Mouse (Mus musculus): ENCODE measurements around the gene Pcgf6. TPM values are rescaled to one million over a fixed set of nuclear protein-coding genes. Genes with fewer than 3 reads are reported as not detected.

Pcgf6 gene
- total RNA-seq (2021): 10 to 100 TPM; 14.5 to 20.2 TPM

DNA sequence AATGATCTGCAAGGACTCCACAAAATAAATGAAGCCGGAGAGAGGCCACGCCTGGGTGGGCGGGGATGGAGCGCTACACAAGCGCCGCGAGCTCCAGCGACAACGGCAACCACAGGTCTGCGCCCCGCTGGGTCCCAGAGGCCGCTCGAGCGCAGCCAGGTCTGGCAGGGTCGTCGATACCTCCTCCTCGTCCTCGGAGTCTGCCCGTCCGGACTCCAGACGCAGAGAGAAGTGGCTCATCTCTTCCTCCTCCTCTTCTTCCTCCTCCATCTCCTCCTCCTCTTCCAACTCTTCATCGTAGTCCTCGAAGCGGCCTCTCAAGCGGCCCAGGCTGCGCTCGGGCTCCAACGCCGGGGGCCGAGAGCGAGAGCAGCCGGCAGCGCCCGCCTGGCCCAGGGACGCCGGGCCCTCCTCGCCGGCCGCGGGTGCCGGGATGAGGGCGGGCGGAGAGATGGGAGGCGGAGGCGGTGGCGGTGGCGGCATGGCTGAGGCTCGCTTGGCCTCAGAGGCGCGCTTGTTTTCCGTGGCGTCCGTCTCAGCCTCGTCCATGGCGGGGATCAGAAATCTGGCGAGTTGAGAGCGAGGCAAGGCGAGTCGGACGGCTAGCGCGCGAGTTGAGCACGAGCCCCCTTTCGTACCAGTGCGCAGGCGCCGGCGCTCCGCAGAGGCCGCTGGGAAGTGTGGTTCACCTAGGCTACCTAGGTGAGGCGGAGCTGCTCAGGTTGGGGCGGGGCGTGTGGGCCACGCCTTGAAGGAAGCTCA is at the start of gene Pcgf6:
Gene Pcgf6 (minus strand): TSS at position 636 of the 762 bp plus-strand sequence.
- DNase-seq (ENCODE audit: extremely low spot score in 1 of 2, low spot score in 1 of 2): peak; percentile 76

DNA sequence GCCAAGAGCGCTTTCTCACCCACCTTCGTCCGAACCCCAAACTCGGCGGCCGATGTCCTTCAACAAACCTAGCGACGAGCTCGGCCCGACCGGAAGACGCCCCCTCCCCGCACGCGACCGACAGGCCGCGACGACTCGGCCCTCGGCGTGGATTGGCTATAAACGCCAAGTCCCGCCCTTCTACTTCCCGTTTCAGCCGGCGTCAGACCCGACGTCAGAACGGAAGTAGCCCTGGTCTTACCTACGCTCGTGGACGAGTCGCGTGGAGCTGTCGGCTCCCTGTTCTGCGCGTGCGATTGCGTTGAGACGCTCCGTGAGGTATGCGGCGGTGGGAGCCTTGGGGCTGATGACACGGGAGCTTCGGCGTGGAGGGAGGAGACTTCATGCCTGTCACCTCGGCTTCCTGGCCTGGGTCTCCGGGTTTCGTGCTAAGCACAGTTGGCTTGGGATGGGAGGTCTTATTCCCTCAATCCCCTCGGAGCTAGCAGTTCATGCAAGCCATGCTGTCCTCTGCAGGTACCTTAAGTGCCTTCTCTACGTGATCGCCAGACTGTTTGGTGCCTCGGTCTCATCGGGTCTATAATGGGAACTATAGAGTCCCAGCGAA is 39.9 kb upstream of the Pcgf6 start, which contains the start of the genes Usmg5 and Pdcd11:
Gene Usmg5 (minus strand): TSS at position 98 of the 607 bp plus-strand sequence.
Gene Pdcd11 (plus strand): TSS at position 219 of the 607 bp plus-strand sequence.
- DNase-seq (ENCODE audit: extremely low spot score in 1 of 2, low spot score in 1 of 2): peak; percentile 86 to 93

DNA sequence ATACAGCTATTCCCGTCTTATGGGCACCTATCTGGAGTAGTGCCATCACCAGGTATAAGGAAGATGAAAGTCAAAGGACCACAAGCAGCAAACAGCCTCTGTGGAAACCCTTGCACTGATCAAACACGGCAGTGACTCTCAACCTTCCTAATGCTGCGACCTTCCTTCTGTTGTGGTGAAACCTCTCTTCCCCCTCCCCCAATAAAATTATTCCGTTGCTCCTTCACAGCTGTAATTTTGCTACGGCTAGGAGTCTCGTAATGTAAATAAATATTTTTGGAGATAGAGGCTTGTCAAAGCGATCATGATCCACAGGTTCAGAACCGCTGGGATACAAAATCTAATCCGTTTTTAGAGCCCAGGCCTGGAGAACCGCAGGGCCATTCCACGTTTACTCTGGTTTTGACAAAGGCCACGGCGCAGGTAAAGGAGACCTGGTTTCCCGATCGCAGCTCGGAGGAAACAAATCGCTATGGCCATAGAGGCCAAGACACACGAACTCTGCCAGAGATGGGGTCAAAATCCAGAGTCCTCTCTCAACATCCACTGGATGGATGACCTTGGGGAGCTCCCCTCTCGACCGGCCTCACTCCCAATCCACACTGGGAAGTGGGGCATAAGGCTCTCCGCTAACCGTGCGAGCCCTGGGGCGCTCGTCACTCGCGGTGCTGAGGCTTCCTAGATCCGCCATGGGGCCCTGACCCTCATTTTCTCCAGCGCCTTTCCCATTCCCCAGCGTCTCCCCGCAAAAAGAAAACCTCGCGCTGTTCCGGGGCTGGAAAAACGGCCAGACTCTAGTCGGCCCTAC is 39.2 kb upstream of the Pcgf6 start:
- peak in 1 of 2 experiments; percentile 8 for DNase-seq (ENCODE audit: extremely low spot score in 1 of 2, low spot score in 1 of 2)

DNA sequence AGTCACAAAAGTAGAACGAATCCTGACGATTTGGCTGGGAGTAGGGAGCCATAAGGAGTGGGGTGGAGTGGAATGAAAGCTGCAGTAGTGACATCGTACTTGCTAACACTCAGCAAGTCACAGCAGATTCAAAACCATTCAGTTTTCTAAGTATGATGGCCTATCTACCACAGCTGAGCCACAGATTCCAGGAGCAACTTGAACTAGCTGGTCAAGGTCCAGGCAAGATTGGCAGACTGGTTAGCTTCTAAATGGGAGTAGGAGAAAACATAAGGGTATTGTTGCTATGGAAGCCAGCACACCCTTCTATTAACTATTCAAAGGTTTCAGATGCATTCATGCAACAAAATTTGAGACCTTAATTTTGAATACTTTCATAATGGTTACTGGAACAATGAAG is 37.5 kb upstream of the Pcgf6 start:
- DNase-seq (ENCODE audit: extremely low spot score in 1 of 2, low spot score in 1 of 2): no peak

DNA sequence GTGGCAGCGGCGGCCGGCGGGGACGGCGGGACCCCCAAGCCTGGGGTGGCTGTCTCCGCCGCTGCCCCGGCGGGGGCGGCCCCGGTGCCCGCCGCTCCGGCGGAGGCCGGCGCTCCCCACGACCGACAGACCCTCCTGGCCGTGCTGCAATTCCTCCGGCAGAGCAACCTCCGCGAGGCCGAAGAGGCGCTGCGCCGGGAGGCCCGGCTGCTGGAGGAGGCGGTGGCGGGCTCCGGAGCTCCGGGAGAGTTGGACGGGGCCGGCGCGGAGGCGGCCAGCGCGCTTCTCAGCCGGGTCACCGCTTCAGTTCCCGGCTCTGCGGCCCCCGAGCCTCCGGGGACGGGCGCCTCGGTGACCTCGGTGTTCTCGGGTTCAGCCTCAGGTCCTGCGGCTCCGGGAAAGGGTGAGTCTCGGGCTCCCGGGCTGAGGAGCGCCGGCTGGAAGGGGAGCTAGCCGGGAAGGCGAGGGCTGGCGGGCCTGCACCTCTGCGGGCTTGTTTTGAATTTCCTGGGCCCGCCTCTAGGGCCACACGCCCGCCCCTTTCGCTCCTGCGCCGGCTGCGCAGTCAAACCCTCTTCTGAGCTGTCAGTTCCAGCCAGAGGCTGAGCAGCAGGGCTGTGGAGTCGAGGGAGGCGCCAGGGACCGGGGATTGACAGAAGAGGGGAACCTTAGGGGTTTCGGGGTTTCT is 17.4 kb upstream of the Pcgf6 start:
- DNase-seq (ENCODE audit: extremely low spot score in 1 of 2, low spot score in 1 of 2): peak; percentile 65 to 68

DNA sequence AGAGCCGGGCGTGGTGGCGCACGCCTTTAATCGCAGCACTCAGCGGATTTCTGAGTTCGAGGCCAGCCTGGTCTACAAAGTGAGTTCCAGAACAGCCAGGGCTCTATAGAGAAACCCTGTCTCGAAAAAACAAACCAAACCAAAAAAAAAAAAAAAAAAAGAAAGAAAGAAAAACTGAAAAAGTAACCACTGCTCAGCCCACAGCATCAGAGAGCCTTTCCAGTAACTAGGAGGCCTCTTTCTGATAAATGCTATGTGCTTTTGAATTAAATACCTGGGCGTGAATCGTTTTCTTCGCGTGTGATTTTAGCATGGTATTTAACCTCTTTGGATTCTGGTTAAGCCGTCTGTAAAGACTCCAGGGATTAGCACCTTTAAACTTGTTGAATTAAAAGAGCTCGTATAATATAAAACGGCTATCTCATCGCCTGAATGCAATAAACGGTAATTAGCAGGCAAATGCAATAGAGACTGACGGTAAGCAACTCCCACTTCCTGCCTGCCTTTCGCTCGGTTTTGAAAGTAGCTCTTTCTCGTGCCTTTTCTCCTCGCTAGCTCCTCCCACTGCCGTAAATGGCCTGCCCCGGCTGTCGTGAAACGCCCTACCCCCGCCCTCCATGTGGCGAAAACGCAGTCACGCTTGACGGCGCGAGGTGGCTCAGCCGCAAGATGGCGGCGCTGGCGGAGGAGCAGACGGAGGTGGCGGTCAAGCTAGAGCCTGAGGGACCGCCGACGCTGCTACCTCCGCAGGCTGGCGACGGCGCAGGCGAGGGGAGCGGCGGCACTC is 16.6 kb upstream of the Pcgf6 start, which contains the start of gene Taf5:
Gene Taf5 (plus strand): TSS at position 651 of the 787 bp plus-strand sequence.
- peak; percentile 90 to 93 for DNase-seq (ENCODE audit: extremely low spot score in 1 of 2, low spot score in 1 of 2)

DNA sequence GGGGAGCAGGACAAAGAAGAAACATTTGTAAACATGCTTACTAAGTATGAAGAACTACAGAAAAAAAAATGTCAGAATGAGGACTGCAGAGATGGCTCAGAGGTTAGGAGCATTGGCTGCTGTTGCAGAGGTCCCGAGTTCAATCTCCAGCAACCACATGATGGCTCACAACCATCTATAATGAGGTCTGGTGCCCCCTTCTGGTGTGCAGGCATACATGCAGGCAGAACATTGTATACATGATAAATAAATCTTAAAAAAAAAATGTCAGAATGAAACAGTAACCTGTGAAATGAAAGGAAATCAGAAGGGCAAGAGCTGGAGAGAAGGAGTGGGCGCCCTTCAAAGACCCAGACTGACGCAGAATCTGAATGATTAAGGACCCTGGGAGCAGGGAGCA is 15.2 kb upstream of the Pcgf6 start:
- no peak for DNase-seq (ENCODE audit: extremely low spot score in 1 of 2, low spot score in 1 of 2)

DNA sequence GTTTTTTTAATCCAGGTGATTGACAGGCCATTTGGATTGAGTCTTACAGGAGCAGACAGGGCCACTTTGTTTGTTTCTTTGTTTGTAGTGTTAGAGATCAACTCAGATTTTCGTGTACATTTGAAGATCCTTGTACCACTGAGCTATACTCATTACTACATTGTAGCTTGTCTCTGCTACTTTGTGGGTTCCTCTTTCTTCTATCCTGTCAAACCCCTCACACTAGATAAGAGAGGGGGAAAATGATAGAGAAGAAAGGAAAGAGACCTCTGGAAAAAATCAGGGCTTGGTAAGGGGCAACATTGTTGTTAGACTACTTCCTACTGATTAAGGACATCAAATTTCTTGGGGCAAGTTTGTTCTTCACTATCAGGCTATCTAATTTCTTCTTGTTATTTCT is 7.0 kb upstream of the Pcgf6 start:
- no peak for DNase-seq (ENCODE audit: extremely low spot score in 1 of 2, low spot score in 1 of 2)

DNA sequence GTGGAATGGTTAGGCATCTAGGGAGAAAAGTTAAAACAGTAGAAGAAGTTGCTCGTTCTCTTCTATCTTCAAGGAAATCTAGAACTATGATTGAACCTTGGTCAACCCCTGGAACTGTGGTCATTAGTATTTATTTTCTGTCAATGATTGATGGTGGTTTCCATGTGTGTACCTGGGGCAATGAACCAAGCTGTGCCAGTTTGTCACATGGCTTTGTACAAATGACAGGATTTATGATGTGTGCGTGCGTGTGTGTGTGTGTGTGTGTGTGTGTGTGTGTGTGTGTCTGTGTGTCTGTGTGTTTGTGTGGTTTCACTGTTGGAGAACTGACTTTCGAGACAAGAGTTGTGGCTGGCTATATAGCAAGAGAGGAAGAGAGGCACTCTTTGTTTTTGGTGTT is 2.8 kb upstream of the Pcgf6 start:
- DNase-seq (ENCODE audit: extremely low spot score in 1 of 2, low spot score in 1 of 2): no peak

DNA sequence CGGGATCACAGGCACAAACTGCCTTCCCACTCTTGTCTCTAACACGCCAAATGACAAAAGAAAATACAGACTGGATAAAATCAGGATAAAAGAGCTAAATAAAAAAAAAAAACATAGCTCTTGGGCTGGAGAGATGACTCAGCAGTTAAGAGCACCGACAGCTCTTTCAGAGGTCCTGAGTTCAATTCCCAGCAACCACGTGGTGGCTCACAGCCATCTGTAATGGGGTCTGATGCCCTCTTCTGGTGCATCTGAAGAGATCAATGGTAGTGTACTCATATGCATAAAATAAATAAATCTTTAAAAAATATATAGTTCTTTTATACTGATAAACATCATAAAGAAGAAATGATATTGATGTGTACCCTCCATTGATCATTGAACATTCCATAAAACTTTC is 2.2 kb upstream of the Pcgf6 start:
- DNase-seq (ENCODE audit: extremely low spot score in 1 of 2, low spot score in 1 of 2): no peak

DNA sequence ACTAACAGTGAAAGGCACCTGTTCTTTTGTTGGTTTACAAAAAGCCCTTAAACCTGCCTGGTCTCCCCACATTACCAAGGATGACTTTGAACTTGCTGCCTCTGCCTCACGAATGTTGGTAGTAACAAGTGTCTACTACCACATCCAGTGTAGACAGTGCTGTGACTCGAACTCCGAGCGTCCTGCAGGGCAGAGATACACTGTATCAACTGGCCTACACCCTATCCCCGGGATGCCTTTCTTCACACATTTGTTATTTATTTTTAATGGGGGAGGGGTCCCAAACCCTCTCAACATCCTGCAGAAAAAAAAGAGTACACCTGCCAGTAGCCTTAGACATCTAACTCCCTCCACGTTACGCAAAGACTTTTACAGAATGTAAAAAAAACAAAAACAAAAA is 866 bp downstream of the Pcgf6 start:
- no peak for DNase-seq (ENCODE audit: extremely low spot score in 1 of 2, low spot score in 1 of 2)

DNA sequence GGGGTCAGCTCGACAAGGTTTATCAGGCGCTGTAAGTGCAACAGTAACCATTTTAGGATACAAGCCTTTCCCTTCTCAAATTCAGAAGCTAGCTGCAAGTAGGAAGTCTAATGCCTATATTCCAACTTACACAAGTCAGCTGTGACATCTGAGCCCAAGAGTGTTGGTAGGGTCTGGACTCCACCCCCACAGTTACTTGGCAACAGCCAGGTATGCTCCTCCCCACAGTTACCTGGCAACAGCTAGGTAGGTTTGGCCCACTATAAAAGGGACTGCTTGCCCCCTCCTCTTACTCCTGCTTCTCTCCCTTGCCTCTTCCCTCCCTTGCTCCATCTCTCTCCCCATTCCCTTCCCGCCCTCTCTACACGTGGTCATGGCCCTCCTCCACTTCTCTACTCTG is 1.6 kb downstream of the Pcgf6 start:
- no peak for DNase-seq (ENCODE audit: extremely low spot score in 1 of 2, low spot score in 1 of 2)

DNA sequence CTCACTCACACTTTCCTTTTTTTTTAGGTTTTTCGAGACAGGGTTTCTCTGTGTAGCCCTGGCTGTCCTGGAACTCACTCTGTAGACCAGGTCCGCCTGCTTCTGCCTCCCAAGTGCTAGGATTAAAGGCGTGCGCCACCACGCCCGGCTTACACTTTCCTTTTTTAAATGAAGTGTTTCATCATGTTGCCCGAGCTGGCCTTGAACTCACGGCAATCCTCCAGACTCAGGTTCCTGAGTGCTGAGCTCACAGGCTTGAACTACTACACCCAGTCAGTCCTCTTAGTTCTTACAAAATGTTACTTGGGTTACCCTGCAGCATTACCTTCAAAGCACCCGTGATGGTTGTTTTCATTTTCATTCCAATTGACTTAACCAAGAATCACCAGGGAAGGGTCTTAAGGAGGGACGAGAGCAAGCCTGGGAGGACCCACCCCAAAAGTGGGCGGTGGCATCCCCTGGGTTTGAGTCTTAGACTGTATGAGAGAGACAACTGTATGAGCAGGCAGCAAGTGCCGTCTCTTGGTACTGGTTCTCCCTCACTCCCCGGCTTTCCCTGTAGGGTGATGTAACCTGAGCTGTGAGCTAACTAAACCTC is 3.4 kb downstream of the Pcgf6 start:
- DNase-seq (ENCODE audit: extremely low spot score in 1 of 2, low spot score in 1 of 2): no peak

DNA sequence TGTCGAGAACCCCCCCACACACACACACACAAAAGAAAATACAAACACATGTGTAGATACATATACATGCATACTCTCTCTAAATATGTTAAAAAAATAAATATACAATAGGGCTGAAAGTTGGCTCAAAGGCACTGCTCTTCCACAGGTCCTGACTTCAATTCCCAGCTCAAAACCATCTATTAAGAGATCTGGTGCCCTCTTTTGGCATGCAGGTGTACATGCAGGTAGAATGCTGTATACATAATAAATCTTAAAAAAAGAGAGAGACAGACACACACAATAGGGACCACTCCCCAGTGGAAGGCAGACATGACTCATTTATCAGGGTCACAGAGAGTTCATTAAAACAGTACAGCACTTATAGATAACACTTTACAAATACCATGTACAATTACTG is 4.4 kb downstream of the Pcgf6 start:
- no peak for DNase-seq (ENCODE audit: extremely low spot score in 1 of 2, low spot score in 1 of 2)

DNA sequence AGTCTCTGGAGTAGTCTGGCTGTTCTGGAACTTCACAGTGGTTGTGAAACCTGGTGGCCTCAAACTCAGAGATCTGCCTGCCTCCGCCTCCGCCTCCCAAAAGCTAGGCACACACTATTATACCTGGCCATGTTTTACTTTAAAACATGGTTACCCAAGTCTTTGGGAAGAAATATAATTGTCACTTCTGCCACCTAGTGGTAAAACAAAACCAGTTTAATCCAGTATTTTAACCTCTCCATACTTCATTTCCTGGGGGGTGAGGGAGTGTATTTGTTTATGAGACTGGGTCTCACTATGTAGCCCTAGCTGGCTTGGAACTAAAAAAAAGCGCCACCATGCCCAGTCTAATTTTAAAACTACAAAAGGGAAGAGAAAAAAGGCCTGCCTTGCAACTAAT is 7.1 kb downstream of the Pcgf6 start:
- DNase-seq (ENCODE audit: extremely low spot score in 1 of 2, low spot score in 1 of 2): no peak

DNA sequence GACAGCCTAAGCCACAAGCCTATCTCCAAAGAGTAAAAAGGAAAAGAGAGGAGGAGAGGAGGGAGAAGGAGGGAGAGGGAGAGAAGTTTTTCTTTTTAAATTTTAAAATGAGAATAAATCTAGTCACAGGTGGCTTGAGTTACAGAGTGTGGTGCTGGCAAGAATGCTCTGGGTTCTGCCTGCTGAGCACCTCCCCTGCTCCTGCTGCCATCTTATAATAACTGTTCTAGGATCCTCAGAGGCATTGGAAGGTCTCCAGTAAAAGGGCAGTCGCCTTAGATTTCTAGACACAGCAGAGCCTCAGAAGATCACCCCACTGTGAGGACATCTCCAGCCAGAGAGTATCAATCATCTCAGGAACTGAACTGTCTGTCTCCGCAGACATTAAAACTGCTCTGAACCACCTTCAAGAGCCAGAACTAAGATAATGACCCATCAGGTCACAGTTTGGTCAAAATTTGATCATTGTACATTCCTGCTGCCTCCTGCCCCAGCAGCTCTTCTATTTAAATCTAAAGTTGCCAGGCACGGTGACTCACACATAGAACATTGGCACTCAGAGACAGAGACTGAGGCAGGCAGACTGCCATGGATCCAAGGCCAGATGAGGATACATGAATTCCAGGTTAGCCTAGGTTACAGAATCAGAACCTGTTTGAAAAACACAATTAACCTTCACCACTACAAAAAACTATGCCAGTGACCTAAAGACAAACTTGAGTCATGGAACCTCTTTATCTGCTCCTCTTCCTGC is 9.8 kb downstream of the Pcgf6 start:
- DNase-seq (ENCODE audit: extremely low spot score in 1 of 2, low spot score in 1 of 2): no peak

DNA sequence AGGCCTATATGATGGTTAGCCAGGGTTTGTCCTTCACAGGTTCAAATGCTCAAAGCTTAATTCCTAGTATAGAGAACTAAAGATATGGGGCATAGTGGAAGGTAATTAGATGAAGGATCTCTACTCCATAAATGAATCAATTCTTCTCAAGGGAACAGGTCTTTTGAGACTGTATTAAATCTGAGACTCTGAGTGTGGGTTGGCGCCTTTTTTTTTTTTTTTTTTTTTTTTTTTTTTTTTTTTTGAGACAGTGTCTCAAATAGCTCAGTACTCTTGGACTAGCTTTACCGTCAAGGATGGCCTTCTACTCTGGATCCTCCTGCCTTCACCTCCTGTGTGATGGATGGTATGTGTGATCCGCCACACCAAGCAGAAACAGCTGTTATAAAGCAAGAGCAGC is 14.1 kb downstream of the Pcgf6 start:
- DNase-seq (ENCODE audit: extremely low spot score in 1 of 2, low spot score in 1 of 2): no peak

DNA sequence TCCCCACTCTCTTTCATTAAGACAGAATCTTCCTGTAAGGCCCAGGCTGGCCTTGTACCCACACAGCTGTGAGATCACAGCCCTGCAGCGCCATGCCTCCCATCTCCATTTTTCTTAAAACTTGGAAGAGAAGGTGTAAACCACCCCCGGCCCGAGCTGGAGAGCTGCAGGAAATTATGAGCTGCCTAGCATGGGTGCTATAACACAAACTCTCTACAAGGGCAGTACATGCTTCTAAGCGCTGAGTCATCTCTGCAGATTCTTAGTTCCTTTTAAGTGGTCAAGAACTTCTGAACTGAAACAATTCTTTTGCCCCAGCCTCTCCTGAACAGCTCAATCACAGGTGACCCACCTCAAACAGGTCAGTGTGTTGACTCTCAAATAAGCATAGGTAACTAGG is 15.8 kb downstream of the Pcgf6 start:
- no peak for DNase-seq (ENCODE audit: extremely low spot score in 1 of 2, low spot score in 1 of 2)

DNA sequence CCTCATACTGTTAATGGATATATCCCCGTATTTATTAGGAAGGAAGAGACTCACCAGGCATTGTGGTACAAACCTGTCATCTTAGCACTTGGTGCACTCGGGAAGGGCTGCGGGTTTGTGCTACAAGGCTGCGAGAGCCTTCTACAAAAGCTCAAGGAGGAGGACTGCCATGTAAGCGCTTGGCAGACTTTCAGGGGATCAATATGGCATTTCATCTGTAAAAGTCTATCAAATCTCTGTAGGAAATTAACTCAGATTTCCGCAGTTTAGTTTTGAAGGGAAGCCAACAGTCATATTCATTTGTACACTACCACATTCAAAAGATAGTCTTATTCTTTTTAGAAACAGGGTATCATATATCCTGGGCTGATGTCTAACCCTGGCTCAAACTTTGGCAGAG is 18.9 kb downstream of the Pcgf6 start:
- no peak for DNase-seq (ENCODE audit: extremely low spot score in 1 of 2, low spot score in 1 of 2)
